ENCODE assay signal across 9 mouse cellular contexts in genomic region chr9:119403236-119403641, GRCm38 (mm10). TPM values are rescaled to one million over a fixed set of nuclear protein-coding genes. Genes with fewer than 3 reads are reported as not detected.
DNase-seq lines count a peak whose midpoint lies in the region; ATAC-seq and TF ChIP-seq lines count a peak whose summit lies in the region.
"Had no signal": no experiment of that assay in that cellular context is flagged by ENCODE, and none has a peak within 500 bp of the region (broad histone marks: within the 10 kb centered on the region; RNA-seq: fewer than 3 reads in every experiment).

No protein-coding gene starts in this region.

- peak overlapping the region; percentile 88 for H3K4me3 ChIP-seq in heart, adult 2 months
- H3K4me3 ChIP-seq in kidney, embryonic 15.5 days (replicated peaks) = peak overlapping the region; percentile 68
- peak overlapping the region; percentile 70 for H3K4me3 ChIP-seq in liver, embryonic 16.5 days (ENCODE audit: low read depth, low read length)
- peak overlapping the region; percentile 98 for H3K4me3 ChIP-seq in neural tube, embryonic 14.5 days (ENCODE audit: low read depth, low read length)

- H3K9ac ChIP-seq in heart, adult 2 months (ENCODE audit: low read depth, low read length) = peak overlapping the region; percentile 90
- peak overlapping the region; percentile 95 for H3K9ac ChIP-seq in kidney, embryonic 15.5 days
- peak overlapping the region; percentile 66 for H3K9ac ChIP-seq in liver, embryonic 16.5 days (ENCODE audit: low read depth, low read length)
- peak overlapping the region; percentile 100 for H3K9ac ChIP-seq in neural tube, embryonic 14.5 days (replicated peaks; ENCODE audit: low read depth, low read length)

- no peak for TF ChIP-seq POLR2A in heart, adult 2 months (IDR thresholded peaks at IDR 0.05; ENCODE audit: insufficient read depth, low read depth, low read length)

- no peaks in the 10 kb centered on the region for H3K9me3 ChIP-seq in kidney, embryonic 15.5 days (replicated peaks)
- no peaks in the 10 kb centered on the region for H3K9me3 ChIP-seq in liver, embryonic 16.5 days (replicated peaks; ENCODE audit: control insufficient read depth, low read length)
- H3K9me3 ChIP-seq in neural tube, embryonic 14.5 days (ENCODE audit: control insufficient read depth, low read length) = no peaks in the 10 kb centered on the region

- peaks cover 6% of the 10 kb centered on the region for H3K4me1 ChIP-seq in heart, adult 2 months (ENCODE audit: control insufficient read depth, insufficient read depth, low read length)
- H3K4me1 ChIP-seq in kidney, embryonic 15.5 days = peaks cover 53% of the 10 kb centered on the region
- peaks cover 7% of the 10 kb centered on the region for H3K4me1 ChIP-seq in liver, embryonic 16.5 days (ENCODE audit: control insufficient read depth, low read depth, low read length)
- H3K4me1 ChIP-seq in neural tube, embryonic 14.5 days (ENCODE audit: control insufficient read depth, insufficient read depth, low read length) = peaks cover 15% of the 10 kb centered on the region

- TF ChIP-seq CTCF in heart, adult 2 months (IDR thresholded peaks at IDR 0.05) = no peak

- H3K27me3 ChIP-seq in heart, adult 2 months (ENCODE audit: control insufficient read depth, insufficient read depth, low read length) = no peaks in the 10 kb centered on the region
- no peaks in the 10 kb centered on the region for H3K27me3 ChIP-seq in kidney, embryonic 15.5 days
- H3K27me3 ChIP-seq in liver, embryonic 16.5 days (ENCODE audit: control insufficient read depth, insufficient read depth, low read depth, low read length) = peaks cover 34% of the 10 kb centered on the region
- H3K27me3 ChIP-seq in neural tube, embryonic 14.5 days (ENCODE audit: control insufficient read depth, insufficient read depth, low read length) = no peaks in the 10 kb centered on the region

- intact Hi-C loops in heart, adult 2 months (cut with DNase I) = loop anchor here (5.0 kb wide), 1 partner anchor 61 kb away; the partner anchor contains the start of gene Myd88

- no peaks in the 10 kb centered on the region for H3K36me3 ChIP-seq in heart, adult 2 months (ENCODE audit: control insufficient read depth, insufficient read depth, low read length)
- H3K36me3 ChIP-seq in kidney, embryonic 15.5 days = no peaks in the 10 kb centered on the region
- no peaks in the 10 kb centered on the region for H3K36me3 ChIP-seq in liver, embryonic 16.5 days (ENCODE audit: control insufficient read depth, insufficient read depth)
- H3K36me3 ChIP-seq in neural tube, embryonic 14.5 days (ENCODE audit: control insufficient read depth, insufficient read depth, low read length) = no peaks in the 10 kb centered on the region

- under 1% methylated on average over 26 of the region's 26 CpGs for WGBS in heart, adult 2 months
- WGBS in kidney, embryonic 15.5 days = under 1% methylated on average over 26 of the region's 26 CpGs
- WGBS in liver, embryonic 16.5 days (ENCODE audit: insufficient replicate concordance) = 0% methylated on average over 26 of the region's 26 CpGs
- under 1% methylated on average over 26 of the region's 26 CpGs for WGBS in neural tube, embryonic 14.5 days

- H3K4me2 ChIP-seq in kidney, embryonic 15.5 days = peak overlapping the region; percentile 96
- H3K4me2 ChIP-seq in liver, embryonic 16.5 days (ENCODE audit: low read depth, low read length) = peak overlapping the region; percentile 75
- H3K4me2 ChIP-seq in neural tube, embryonic 14.5 days (ENCODE audit: low read depth, low read length) = peak overlapping the region; percentile 78

- DNase-seq in ovary, adult 18-20 months (ENCODE audit: low spot score) = peak; percentile 15
- DNase-seq in ovary, postnatal 10 days (ENCODE audit: low spot score) = no peak
- peak; percentile 38 to 58 for DNase-seq in cerebellum, postnatal 14 days
- DNase-seq in heart, adult 2 months = peak; percentile 50 to 67
- no peak for DNase-seq in spleen, adult 12 weeks (ENCODE audit: low spot score)

- ATAC-seq in kidney, embryonic 15.5 days (replicated peaks; ENCODE audit: low FRiP score) = peak; percentile 27; the same call in 1 of the 2 replicates
- no peak for ATAC-seq in liver, embryonic 16.5 days (ENCODE audit: low read depth)
- peak; percentile 41; the same call in 1 of the 2 replicates for ATAC-seq in neural tube, embryonic 14.5 days (ENCODE audit: low read depth)

- peaks cover 2% of the 10 kb centered on the region; the same call in 1 of the 2 replicates for H3K79me2 ChIP-seq in heart, adult 2 months (replicated peaks; ENCODE audit: control insufficient read depth, insufficient read depth, low read length)

- TF ChIP-seq EP300 in heart, adult 2 months (IDR thresholded peaks at IDR 0.05; ENCODE audit: insufficient read depth, low read depth, low read length) = no peak

- peak overlapping the region; percentile 90 for H3K27ac ChIP-seq in heart, adult 2 months
- H3K27ac ChIP-seq in kidney, embryonic 15.5 days = peak overlapping the region; percentile 98
- no peak overlapping the region for H3K27ac ChIP-seq in liver, embryonic 16.5 days (ENCODE audit: low read length)
- H3K27ac ChIP-seq in neural tube, embryonic 14.5 days (ENCODE audit: low read depth, low read length) = peak overlapping the region; percentile 99

RNA-seq across cellular contexts. Expression of gene Acvr2b, which starts 1.3 kb away (rescaled TPM):
- 1 to 10 TPM; 4.6 to 6.8 TPM for total RNA-seq in heart, adult 2 months (2021)
- polyA plus RNA-seq in heart, adult 2 months (2012; rRNA removed) = 2.2 and 3.1 TPM in 2 replicates
- polyA plus RNA-seq in kidney, embryonic 15.5 days (2015; fragmentation: Nextera tagmentation; extraction: Ambion mirVana) = 36.4 and 36.6 TPM in 2 replicates
- polyA plus RNA-seq in liver, embryonic 16.5 days (2015; fragmentation: Nextera tagmentation; extraction: Ambion mirVana) = 0.93 and 1.7 TPM in 2 replicates
- polyA plus RNA-seq in neural tube, embryonic 14.5 days (2014; fragmentation: Nextera tagmentation; extraction: Ambion mirVana) = 45.0 and 49.7 TPM in 2 replicates

RNA-seq across cellular contexts. Expression of gene Slc22a14, which starts 37.9 kb away (rescaled TPM):
- total RNA-seq in heart, adult 2 months (2021) = not detected
- 0.35 and 0.78 TPM in 2 replicates for polyA plus RNA-seq in heart, adult 2 months (2012; rRNA removed)
- polyA plus RNA-seq in kidney, embryonic 15.5 days (2015; fragmentation: Nextera tagmentation; extraction: Ambion mirVana) = 0.30 TPM in 1 of 2 replicates, not detected in the other
- not detected in 2 replicates for polyA plus RNA-seq in liver, embryonic 16.5 days (2015; fragmentation: Nextera tagmentation; extraction: Ambion mirVana)
- polyA plus RNA-seq in neural tube, embryonic 14.5 days (2014; fragmentation: Nextera tagmentation; extraction: Ambion mirVana) = not detected in 2 replicates
- total RNA-seq: layer of hippocampus, postnatal 14 days had no signal

RNA-seq across cellular contexts. Expression of gene Exog, which starts 41.5 kb away (rescaled TPM):
- total RNA-seq in heart, adult 2 months (2021) = 1 to 10 TPM; 2.0 to 3.1 TPM
- polyA plus RNA-seq in heart, adult 2 months (2012; rRNA removed) = 1.7 and 2.8 TPM in 2 replicates
- 24.1 and 25.3 TPM in 2 replicates for polyA plus RNA-seq in kidney, embryonic 15.5 days (2015; fragmentation: Nextera tagmentation; extraction: Ambion mirVana)
- 4.9 and 5.4 TPM in 2 replicates for polyA plus RNA-seq in liver, embryonic 16.5 days (2015; fragmentation: Nextera tagmentation; extraction: Ambion mirVana)
- polyA plus RNA-seq in neural tube, embryonic 14.5 days (2014; fragmentation: Nextera tagmentation; extraction: Ambion mirVana) = 58.2 and 59.0 TPM in 2 replicates

RNA-seq across cellular contexts. Expression of gene Xylb, which starts 46.1 kb away (rescaled TPM):
- total RNA-seq in heart, adult 2 months (2021) = under 1 TPM; 0.16 to 0.18 TPM
- polyA plus RNA-seq in heart, adult 2 months (2012; rRNA removed) = 0.67 and 1.2 TPM in 2 replicates
- polyA plus RNA-seq in kidney, embryonic 15.5 days (2015; fragmentation: Nextera tagmentation; extraction: Ambion mirVana) = 20.8 and 26.9 TPM in 2 replicates
- 3.3 and 4.5 TPM in 2 replicates for polyA plus RNA-seq in liver, embryonic 16.5 days (2015; fragmentation: Nextera tagmentation; extraction: Ambion mirVana)
- polyA plus RNA-seq in neural tube, embryonic 14.5 days (2014; fragmentation: Nextera tagmentation; extraction: Ambion mirVana) = 2.5 and 3.8 TPM in 2 replicates

Comparison
In these comparisons a context has a peak if more than half of its experiments do, and no peak if none do; other contexts are left out.
1. DNase-seq: peak in ovary, adult 18-20 months (single experiment), cerebellum, postnatal 14 days (2 of 2) and heart, adult 2 months (2 of 2); none in ovary, postnatal 10 days (single experiment) and spleen, adult 12 weeks (single experiment).
2. Peak in every context shown above with its lines, with median percentiles within 50 percentile points of each other: H3K4me3 ChIP-seq, H3K9ac ChIP-seq and H3K4me2 ChIP-seq.